Mouse (Mus musculus): ENCODE results near the gene Fxyd4. TPM values are rescaled to one million over a fixed set of nuclear protein-coding genes. Genes with fewer than 3 reads are reported as not detected.

Gene Fxyd4
- total and polyA plus RNA-seq, 3 experiments = not detected

GRCm38 (mm10) chr6:117900126-117901080, 37.1 kb downstream of the Fxyd4 start, which contains the start of gene Hnrnpf (continued):
- TF ChIP-seq MAX (IDR thresholded peaks at IDR 0.05; ENCODE audit: low read length) (0 out of 2 replicates have a peak, but pooled peaks have one; percentile 48), GABPA (IDR thresholded peaks at IDR 0.05; ENCODE audit: insufficient replicate concordance, low read depth, low read length) (no peak), HCFC1 (IDR thresholded peaks at IDR 0.05; ENCODE audit: low read depth, low read length) (peak; percentile 77), MEF2A (IDR thresholded peaks at IDR 0.05; ENCODE audit: borderline replicate concordance, low read depth, low read length) (peak; percentile 32; the same call in 1 of the 2 replicates), POLR2AphosphoS2 (IDR thresholded peaks at IDR 0.05; ENCODE audit: low read depth, low read length) (no peak; the same call in 1 of the 2 replicates), MYC (IDR thresholded peaks at IDR 0.05; ENCODE audit: low read depth, low read length) (no peak), MXI1 (IDR thresholded peaks at IDR 0.05; ENCODE audit: low read depth, low read length) (peak; percentile 48), ETS1 (conservative IDR thresholded peaks at IDR 0.05; ENCODE audit: low read depth, low read length) (0 out of 2 replicates have a peak, but pooled peaks have one; percentile 7), TBP (conservative IDR thresholded peaks at IDR 0.05; ENCODE audit: low read depth, low read length) (peak; percentile 65), MAFK (IDR thresholded peaks at IDR 0.05; ENCODE audit: insufficient replicate concordance, low read length) (0 out of 2 replicates have a peak, but pooled peaks have one; percentile 36), ELF1 (IDR thresholded peaks at IDR 0.05; ENCODE audit: low read depth, low read length) (peak; percentile 88), CTCF (conservative IDR thresholded peaks at IDR 0.05 in 1 of 2, IDR thresholded peaks at IDR 0.05 in 1 of 2; ENCODE audit: low read depth in 2 of 2, low read length in 2 of 2) (no peak), USF2 (conservative IDR thresholded peaks at IDR 0.05; ENCODE audit: low read depth, low read length) (no peak)

- H3K4me2 ChIP-seq (ENCODE audit: insufficient read depth, low read depth, poor library complexity, severe bottlenecking) = no peak overlapping the region
- H3K27me3 ChIP-seq (replicated peaks) = no peaks in the 10 kb centered on the region
- peaks cover 6 to 15% of the 10 kb centered on the region in 2 experiments; a peak in 3 of 4 replicates for H3K4me1 ChIP-seq (ENCODE audit: control insufficient read depth in 1 of 2, insufficient read depth in 2 of 2)
- H3K9me3 ChIP-seq (replicated peaks; ENCODE audit: low read length) = no peaks in the 10 kb centered on the region
- H3K9ac ChIP-seq (ENCODE audit: insufficient read depth, low read depth) = no peak overlapping the region
- H3K79me2 ChIP-seq (replicated peaks; ENCODE audit: control insufficient read depth, extremely low read depth, insufficient read depth, poor library complexity, severe bottlenecking) = peaks cover 24% of the 10 kb centered on the region
- H3K36me3 ChIP-seq (replicated peaks in 1 of 2; ENCODE audit: control insufficient read depth in 1 of 2, insufficient read depth in 1 of 2, low read length in 1 of 2) = no peaks in the 10 kb centered on the region
- no peak for DNase-seq (ENCODE audit: extremely low read depth)
- no peak for TF ChIP-seq MYC (IDR thresholded peaks at IDR 0.05; ENCODE audit: low read depth, low read length)
- TF ChIP-seq EP300 (IDR thresholded peaks at IDR 0.05; ENCODE audit: low read length) = no peak
- no peak for TF ChIP-seq POLR2AphosphoS2 (IDR thresholded peaks at IDR 0.05; ENCODE audit: low read depth, low read length)
- TF ChIP-seq E2F4 (IDR thresholded peaks at IDR 0.05; ENCODE audit: insufficient replicate concordance, low read depth, low read length) = no peak
- TF ChIP-seq JUND (conservative IDR thresholded peaks at IDR 0.05; ENCODE audit: low read depth, low read length) = no peak
- TF ChIP-seq JUN (IDR thresholded peaks at IDR 0.05; ENCODE audit: insufficient read depth, low read depth, low read length) = no peak
- no peak overlapping the region for H3K4me3 ChIP-seq (replicated peaks in 1 of 3; ENCODE audit: low read depth in 2 of 3, low read length in 2 of 3, poor library complexity in 1 of 3)
- dilution Hi-C loops (cut with MboI; ENCODE audit: extremely low pct_ligation_motif_present, extremely low pct_unique_long_range_greater_than_20kb, low sequenced_read_pairs) (no loop called here), in situ Hi-C loops (cut with MboI; ENCODE audit: low pct_ligation_motif_present, low pct_unique_long_range_greater_than_20kb, low sequenced_read_pairs) (no loop called here)
- H3K27ac ChIP-seq (ENCODE audit: insufficient read depth, low read depth) = no peak overlapping the region
These were observed 39.7 kb downstream of the Fxyd4 start for GRCm38 (mm10) chr6:117897800-117898199.

Data from CH12.LX (cell line).